Mouse (Mus musculus) stomach, postnatal 0 days (tissue): ENCODE data around the gene Wdtc1. TPM values are rescaled to one million over a fixed set of nuclear protein-coding genes. Genes with fewer than 3 reads are reported as not detected.

Experiments
- ATAC-seq: fragments of 200-750 bp; cut with Nextera tagmentation; 2 replicates; pipeline ENCODE4 v1.8.0; 2017; ENCODE audit not compliant: low FRiP score, low TSS enrichment
- DNase-seq: peaks from one replicate; pipeline ENCODE4 v3.0.0-alpha.2; 2016; ENCODE audit warnings: low spot score
- H3K27ac ChIP-seq: fragments of 300-500 bp; sonication (generic); replicated peaks from 2 replicates; pipeline ENCODE4 v1.5.1; 2014; ENCODE audit warnings: mild to moderate bottlenecking, control low read depth
- H3K27me3 ChIP-seq: fragments of 300-500 bp; sonication (generic); 2 replicates; pipeline ENCODE4 v1.6.1; 2014; ENCODE audit warnings: low read length; ENCODE audit not compliant: control insufficient read depth, insufficient read depth
- H3K36me3 ChIP-seq: fragments of 300-500 bp; sonication (generic); 2 replicates; pipeline ENCODE4 v1.6.1; 2014; ENCODE audit warnings: low read length, mixed read lengths; ENCODE audit not compliant: control insufficient read depth, insufficient read depth
- H3K4me1 ChIP-seq: fragments of 300-500 bp; sonication (generic); replicated peaks from 2 replicates; pipeline ENCODE4 v1.6.1; 2014; ENCODE audit warnings: antibody characterized with exemption; ENCODE audit not compliant: control insufficient read depth, insufficient read depth
- H3K4me2 ChIP-seq: fragments of 300-500 bp; sonication (generic); replicated peaks from 2 replicates; pipeline ENCODE4 v1.6.1; 2014; ENCODE audit warnings: low read depth, mild to moderate bottlenecking, control low read depth, moderate library complexity
- H3K4me3 ChIP-seq: fragments of 300-500 bp; sonication (generic); 2 replicates; pipeline ENCODE4 v1.5.1; 2014; ENCODE audit warnings: low read depth, low read length, control low read depth
- H3K9ac ChIP-seq: fragments of 300-500 bp; sonication (generic); 2 replicates; pipeline ENCODE4 v1.6.1; 2014; ENCODE audit warnings: mild to moderate bottlenecking, low read length, control low read depth, mixed read lengths
- H3K9me3 ChIP-seq: fragments of 300-500 bp; sonication (generic); 2 replicates; pipeline ENCODE4 v1.6.1; 2016; ENCODE audit warnings: low read length; ENCODE audit not compliant: control insufficient read depth
- CTCF ChIP-seq: IDR thresholded peaks from 2 replicates; pipeline ENCODE4 v1.5.1; 2016; ENCODE audit warnings: antibody characterized with exemption, low read depth, mild to moderate bottlenecking, moderate library complexity
- EP300 ChIP-seq: optimal IDR thresholded peaks from 2 replicates; pipeline ENCODE3; 2016; ENCODE audit warnings: antibody characterized with exemption
- WGBS: fragments of 180-500 bp; shearing (Covaris S2); extraction: QIAGEN DNeasy Blood & Tissue Kit; methylation state at CpG from one replicate; pipeline ENCODE4 v1.1.7; 2014; 5-methylcytosine and 5-hydroxymethylcytosine counted together
- polyA plus RNA-seq: library from polyadenylated mRNA; unstranded; fragments of >200 nt; fragmentation: Nextera tagmentation; extraction: Ambion mirVana; gene quantifications from 2 replicates; pipeline ENCODE4 v1.2.1, GENCODE M21; 2015

Wdtc1 gene
- polyA plus RNA-seq, 1 experiment from 2014 or later = 6.2 TPM

GRCm38 (mm10) chr4:133339148-133339749 is 14.0 kb downstream of the Wdtc1 start:
- Histone ChIP-seq H3K27me3 (no peaks in the 10 kb centered on the region), H3K9ac (peak overlapping the region; percentile 86), H3K4me3 (peak overlapping the region; percentile 90), H3K4me1 (no peaks in the 10 kb centered on the region), H3K36me3 (no peaks in the 10 kb centered on the region), H3K9me3 (no peaks in the 10 kb centered on the region), H3K27ac (peak overlapping the region; percentile 79), H3K4me2 (peak overlapping the region; percentile 90)
- WGBS = under 1% methylated on average over 51 of the region's 60 CpGs
- TF ChIP-seq EP300 (no peak), CTCF (no peak; the same call in 1 of the 2 replicates)
- DNase-seq (peak; percentile 97), ATAC-seq (peak; percentile 97)

GRCm38 (mm10) chr4:133338521-133339095 is 14.7 kb downstream of the Wdtc1 start:
- H3K4me2 ChIP-seq = peak overlapping the region; percentile 90
- H3K27me3 ChIP-seq = no peaks in the 10 kb centered on the region
- DNase-seq (no peak), ATAC-seq (peak; percentile 43)
- H3K9ac ChIP-seq = peak overlapping the region; percentile 86
- no peak for TF ChIP-seq EP300
- TF ChIP-seq CTCF = no peak
- H3K27ac ChIP-seq = peak overlapping the region; percentile 79
- H3K4me3 ChIP-seq = peak overlapping the region; percentile 90
- H3K4me1 ChIP-seq = no peaks in the 10 kb centered on the region
- H3K9me3 ChIP-seq = no peaks in the 10 kb centered on the region
- no peaks in the 10 kb centered on the region for H3K36me3 ChIP-seq
- WGBS = 1% methylated on average over 23 of the region's 39 CpGs

- Histone ChIP-seq H3K27ac (no peak overlapping the region), H3K27me3 (no peaks in the 10 kb centered on the region), H3K4me1 (no peaks in the 10 kb centered on the region), H3K36me3 (no peaks in the 10 kb centered on the region), H3K9ac (peak overlapping the region; percentile 86), H3K9me3 (no peaks in the 10 kb centered on the region), H3K4me3 (peak overlapping the region; percentile 90), H3K4me2 (peak overlapping the region; percentile 90)
- DNase-seq (no peak), ATAC-seq (no peak)
- 8% methylated on average over 14 of the region's 14 CpGs for WGBS
- TF ChIP-seq CTCF (no peak), EP300 (no peak)
Observed at GRCm38 (mm10) chr4:133337833-133338520, 15.3 kb downstream of the Wdtc1 start.

- H3K4me1 ChIP-seq = no peaks in the 10 kb centered on the region
- H3K27me3 ChIP-seq = no peaks in the 10 kb centered on the region
- no peak overlapping the region for H3K4me3 ChIP-seq
- DNase-seq (no peak), ATAC-seq (no peak)
- H3K9me3 ChIP-seq = no peaks in the 10 kb centered on the region
- no peaks in the 10 kb centered on the region for H3K36me3 ChIP-seq
- 64% methylated on average over 6 of the region's 6 CpGs for WGBS
- no peak overlapping the region; the same call in 1 of the 2 replicates for H3K9ac ChIP-seq
- H3K4me2 ChIP-seq = no peak overlapping the region
- TF ChIP-seq EP300 = no peak
- no peak for TF ChIP-seq CTCF
- no peak overlapping the region for H3K27ac ChIP-seq
Observed at GRCm38 (mm10) chr4:133333306-133333705, 20.0 kb downstream of the Wdtc1 start.

- no peaks in the 10 kb centered on the region for H3K9me3 ChIP-seq
- WGBS = 74% methylated on average over 4 of the region's 4 CpGs
Observed at GRCm38 (mm10) chr4:133330296-133330695, 23.0 kb downstream of the Wdtc1 start.

GRCm38 (mm10) chr4:133328129-133328528 is 25.2 kb downstream of the Wdtc1 start:
- Histone ChIP-seq H3K4me2 (no peak overlapping the region), H3K9me3 (no peaks in the 10 kb centered on the region), H3K4me1 (no peaks in the 10 kb centered on the region), H3K27ac (no peak overlapping the region), H3K36me3 (no peaks in the 10 kb centered on the region), H3K4me3 (no peak overlapping the region), H3K9ac (no peak overlapping the region), H3K27me3 (no peaks in the 10 kb centered on the region)
- no peak for TF ChIP-seq CTCF
- no peak for TF ChIP-seq EP300
- no peak for DNase-seq
- 0 out of 2 replicates have a peak, but pooled peaks have one; percentile 15 for ATAC-seq
- 52% methylated on average over 7 of the region's 7 CpGs for WGBS

More at GRCm38 (mm10) chr4:133330296-133330695, 23.0 kb downstream of the Wdtc1 start:
- no peak overlapping the region for H3K9ac ChIP-seq
- H3K4me3 ChIP-seq = no peak overlapping the region
- no peaks in the 10 kb centered on the region for H3K36me3 ChIP-seq
- DNase-seq (no peak), ATAC-seq (no peak)
- TF ChIP-seq CTCF (no peak), EP300 (no peak)
- no peaks in the 10 kb centered on the region for H3K4me1 ChIP-seq
- no peak overlapping the region for H3K4me2 ChIP-seq
- H3K27me3 ChIP-seq = no peaks in the 10 kb centered on the region
- no peak overlapping the region for H3K27ac ChIP-seq
